Mouse (Mus musculus) embryo, embryonic 10 days (tissue): Measurements from ENCODE around the gene Ypel1.

ENCODE experiments used
- DNase-seq: peaks from one replicate; pipeline ENCODE4 v3.0.0-alpha.2; 2015; ENCODE audit warnings: low spot score

Gene Ypel1

DNA sequence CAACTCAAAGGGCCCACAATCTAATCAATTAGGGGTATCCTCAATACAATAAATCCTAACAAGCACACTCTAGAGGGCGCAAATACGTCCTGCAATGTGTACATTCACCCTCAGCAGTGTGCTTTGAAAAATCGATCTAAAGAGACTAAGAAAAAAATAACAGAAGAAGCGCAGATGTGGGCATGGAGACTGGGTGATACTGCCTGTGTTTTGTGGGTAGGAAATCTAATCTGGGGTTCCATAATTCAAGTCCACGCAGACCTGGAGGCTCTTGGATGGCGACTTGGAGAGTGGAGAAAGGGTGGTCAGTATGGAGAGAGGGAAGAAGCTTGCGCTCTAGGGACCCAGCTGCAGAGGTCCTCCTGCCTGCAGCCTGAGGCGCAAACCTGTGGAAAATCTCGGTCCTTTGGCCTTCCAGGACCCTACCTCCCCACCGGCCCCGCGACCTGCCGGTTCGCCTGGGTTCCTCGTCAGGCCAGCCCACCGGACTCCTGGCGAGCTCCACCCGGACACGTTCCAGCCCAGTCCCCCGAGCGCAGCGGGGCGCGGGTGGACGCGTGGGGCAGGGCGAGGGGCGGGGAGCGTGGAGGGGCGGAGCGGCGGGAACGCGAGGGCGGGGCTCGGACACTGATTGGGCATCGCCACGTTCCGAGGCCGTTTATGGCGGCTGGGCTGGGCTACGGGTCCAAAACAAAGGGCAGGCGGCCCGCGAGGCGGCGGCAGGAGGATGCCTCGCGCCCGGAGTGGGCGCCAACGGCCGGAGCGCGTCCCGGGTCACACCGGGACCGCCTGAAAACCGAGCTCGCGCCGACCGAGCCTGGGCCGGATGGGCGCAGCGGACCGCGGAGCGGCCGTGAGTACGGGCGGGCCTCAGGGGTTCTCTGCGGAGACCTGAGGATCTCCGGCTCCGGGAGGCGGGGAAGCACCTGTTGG, at the start of gene Ypel1:
Gene Ypel1 (plus strand): TSS at position 186 of the 933 bp plus-strand sequence.
- DNase-seq: peak; percentile 95

DNA sequence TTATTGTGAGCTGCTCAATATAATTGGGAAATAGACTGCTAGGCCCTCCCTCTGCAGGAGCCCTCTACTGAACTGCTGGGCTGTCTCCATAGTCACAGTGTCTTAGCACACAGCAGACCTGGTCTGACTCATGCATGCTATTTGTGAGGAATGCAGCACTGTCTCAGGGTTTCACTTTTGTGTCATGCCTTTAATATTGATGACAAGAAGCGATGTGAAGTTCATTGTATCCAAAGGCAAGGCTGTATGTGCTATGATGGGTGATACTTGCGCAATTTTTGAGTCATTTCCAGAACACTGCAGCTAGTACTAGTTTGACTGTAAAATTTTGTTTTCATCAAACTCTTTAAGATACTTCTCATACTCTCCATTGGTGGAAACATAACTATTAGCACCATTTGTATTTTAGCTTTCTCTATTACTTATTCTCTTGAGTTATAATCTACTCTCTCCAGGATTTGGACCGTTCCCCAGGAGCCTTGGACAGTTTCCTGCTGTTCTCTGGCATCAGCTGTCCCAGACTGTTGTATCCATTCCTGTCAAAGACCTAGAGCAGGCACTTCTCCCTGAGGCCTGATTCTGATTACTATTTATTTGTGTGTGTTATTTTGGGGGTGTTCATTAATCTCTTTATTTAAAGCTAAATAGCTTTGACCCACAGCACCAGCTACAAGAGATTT, 44.9 kb upstream of the Ypel1 start:
- DNase-seq: no peak

DNA sequence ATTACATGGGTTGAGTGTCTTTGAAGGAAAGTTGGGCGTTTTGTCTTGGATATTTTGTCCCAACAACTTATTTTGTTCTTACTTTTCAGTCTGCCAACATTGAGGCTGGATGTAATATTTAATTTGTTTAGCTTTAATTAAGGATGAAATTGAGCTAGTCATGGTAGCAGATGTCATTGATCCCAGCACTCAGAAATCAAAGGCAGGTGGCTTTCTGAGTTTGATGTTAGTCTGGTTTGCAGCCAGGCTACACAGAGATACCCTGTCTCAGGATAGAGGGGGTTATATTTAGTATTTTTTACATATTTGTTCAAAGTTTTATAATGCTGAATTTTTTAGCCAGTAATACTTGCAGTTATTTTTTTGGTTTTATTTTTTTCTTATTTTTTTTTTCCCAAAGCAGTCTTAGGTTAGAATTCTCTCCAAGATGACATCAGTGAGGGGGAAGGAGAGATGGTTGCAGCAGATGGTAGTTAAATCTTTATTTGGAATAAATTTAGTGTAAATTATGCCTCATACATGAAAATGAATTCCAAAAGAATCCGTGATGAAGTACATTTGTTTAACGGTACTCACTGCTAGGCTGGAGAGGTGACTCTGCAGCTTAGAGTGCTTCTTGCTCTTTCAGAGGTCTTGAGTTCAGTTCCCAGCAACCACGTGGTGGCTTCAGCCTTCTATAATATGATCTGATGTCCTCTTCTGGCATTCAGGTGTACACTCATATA, 39.4 kb upstream of the Ypel1 start:
- no peak for DNase-seq

DNA sequence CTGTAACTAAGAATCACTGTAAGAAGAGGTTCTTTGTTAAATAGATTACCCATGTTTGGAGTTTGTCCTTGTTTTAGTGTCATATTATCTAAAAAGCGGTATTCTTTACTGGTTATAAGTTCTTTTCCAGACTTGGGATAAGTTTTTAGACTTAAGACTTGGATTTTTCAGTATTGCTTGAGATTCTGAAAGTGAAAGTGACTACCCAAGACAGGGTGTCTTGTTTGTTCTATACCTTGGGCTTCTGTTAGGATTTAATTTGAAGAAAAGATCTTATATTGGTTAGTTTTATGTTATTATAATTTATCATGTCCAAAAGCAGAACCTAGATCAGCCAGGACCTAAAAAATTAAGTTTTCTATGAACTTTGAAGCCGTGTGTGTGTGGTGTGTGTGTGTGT, 35.7 kb upstream of the Ypel1 start:
- DNase-seq: no peak

DNA sequence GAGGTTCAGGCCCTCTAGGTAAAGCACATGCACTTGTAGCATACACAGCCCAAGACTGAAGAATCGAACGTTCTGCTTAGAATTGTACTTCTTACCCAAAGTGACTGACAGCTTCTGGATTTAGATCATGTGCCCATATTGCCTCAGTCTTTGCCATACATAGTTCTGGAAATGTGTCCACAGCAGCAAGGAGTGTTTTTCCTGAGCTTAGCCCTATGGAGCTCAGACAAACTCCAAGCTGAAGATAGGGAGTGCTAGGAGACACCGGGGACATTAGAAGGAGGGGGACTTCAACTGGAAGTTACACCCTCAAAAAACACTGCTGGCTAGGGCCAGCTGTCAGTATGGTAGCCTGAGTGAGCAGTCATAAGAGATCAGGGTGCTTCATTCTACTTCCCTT, 28.8 kb upstream of the Ypel1 start:
- no peak for DNase-seq

DNA sequence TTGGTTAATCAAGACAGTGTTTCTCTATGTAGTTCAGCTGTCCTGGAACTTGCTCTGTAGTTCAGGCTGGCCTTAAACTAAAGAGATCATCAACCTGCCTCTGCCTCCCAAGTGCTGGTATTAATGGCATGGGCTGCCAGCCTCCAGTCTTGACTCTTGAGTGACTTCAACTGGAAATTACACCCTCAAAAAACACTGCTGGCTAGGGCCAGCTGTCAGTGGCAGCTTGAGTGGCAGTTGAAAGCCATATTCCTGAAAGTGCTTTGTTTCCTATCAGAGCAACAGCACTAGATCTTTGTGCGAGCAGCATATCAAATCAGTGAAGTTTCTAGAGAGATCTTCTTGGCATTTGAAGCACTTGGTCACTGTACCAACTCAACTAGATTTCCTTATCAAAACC, 28.1 kb upstream of the Ypel1 start:
- DNase-seq: no peak

DNA sequence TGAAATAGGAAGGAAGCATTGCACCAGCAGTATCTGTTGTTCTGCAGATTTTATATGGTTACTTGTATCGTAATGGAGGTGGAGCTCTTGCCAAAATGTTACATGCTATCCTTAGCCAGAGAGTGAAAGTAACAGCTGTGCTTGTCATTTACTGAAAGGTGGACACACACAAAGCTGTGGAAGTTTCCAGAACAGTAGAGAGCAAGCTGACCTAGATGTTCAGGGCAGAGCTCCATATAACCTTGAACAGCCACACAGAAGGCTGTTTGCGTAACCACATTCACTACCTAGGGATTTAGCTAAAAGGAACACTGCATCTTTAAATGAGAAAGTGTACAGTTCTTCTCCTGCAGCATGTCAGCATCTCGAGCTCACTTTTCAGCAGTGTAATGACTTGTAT, 25.2 kb upstream of the Ypel1 start:
- no peak for DNase-seq

DNA sequence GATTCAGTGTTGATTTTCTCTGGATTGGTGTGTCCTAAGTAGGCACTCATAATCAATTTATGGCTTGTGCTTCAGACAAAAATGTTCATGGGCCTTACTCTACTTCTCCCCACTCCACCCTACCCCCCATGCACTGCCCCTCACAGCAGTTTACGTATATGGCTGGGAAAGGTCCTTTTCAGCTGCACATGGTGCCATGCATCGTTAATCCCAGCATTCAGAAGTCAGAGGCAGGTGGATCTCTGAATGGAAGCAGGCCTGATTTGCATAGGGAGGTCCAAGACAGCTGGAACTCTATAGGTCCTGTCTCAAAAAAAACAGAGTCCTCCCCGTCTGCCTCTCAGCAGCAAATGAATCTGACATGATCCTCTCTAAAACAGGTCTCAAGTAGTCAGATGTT, 24.2 kb upstream of the Ypel1 start:
- no peak for DNase-seq

DNA sequence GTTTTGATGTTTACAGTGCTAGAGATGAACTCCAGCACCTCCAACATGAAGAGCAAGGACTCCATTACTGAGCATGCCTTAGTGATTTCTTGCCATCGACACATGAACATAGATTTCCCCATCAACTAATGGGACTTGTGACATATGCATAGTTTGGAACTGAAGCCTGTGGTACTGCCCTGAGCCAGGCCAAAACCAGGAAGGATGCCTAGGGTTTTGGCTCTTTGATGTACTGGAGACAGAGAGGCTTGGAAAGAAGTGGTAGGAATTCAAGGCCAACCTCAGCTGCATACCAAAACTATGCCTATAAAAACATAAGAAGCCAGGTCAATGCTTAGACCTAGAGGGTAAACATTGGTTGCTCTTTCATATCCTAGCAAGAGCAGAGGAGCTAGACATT, 19.6 kb upstream of the Ypel1 start:
- no peak for DNase-seq

DNA sequence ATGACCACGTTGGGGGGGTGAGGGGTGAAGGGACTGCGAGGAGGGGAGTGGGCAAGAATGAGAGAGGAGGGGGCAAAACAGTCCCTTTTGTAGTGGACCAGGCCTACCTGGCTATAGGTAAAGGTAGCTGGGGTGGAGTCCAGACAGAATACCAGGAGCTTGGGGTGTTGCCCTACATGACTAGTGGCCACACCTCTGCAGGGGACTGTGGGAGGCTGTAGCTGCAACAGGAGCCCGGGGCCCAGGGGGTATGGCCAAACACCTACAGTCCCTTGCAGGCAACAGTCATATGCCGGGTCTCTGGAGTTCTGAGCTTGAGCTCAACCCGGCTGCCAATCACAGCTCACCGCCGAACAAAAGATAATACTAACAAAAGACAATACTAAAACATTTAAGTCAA, 17.4 kb upstream of the Ypel1 start:
- no peak for DNase-seq

DNA sequence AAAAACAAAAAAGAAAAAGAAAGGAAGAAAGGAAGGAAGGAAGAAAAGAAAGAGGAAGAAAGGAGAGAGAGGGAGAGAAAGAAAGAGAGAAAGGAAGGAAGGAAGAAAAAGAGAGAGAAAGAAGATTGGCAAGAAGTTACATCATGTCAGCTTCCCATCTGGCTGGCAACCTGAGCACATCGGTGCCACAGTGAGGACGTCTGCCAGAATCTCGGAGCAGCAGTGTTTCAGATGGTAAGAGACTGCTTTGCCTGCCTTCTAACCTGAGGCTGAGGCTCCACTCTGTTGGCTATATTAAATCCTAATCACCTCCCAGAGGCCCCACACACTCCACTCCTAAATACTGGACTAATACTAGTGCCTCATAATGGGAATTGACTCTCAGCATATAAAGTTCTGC, 15.6 kb upstream of the Ypel1 start:
- DNase-seq: no peak

DNA sequence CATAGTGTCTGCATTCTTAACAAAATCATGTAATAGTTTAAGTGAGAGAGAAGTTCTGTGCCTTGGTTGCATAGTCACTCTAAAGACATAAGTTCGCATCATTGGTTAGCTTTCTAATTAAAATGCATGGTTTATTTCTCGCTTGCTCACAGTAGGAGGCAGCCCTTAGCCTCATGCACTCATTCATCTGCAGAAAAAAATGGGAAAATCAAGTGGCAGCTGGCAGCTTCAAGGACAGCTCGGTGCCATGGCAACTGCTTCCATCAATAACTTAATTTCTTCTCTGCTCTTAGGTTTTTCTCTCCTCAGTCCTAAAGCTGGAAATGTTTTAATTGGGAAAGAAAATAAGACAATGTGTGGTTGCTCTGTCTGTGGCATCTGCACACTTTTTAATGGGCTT, 13.9 kb upstream of the Ypel1 start:
- no peak for DNase-seq

DNA sequence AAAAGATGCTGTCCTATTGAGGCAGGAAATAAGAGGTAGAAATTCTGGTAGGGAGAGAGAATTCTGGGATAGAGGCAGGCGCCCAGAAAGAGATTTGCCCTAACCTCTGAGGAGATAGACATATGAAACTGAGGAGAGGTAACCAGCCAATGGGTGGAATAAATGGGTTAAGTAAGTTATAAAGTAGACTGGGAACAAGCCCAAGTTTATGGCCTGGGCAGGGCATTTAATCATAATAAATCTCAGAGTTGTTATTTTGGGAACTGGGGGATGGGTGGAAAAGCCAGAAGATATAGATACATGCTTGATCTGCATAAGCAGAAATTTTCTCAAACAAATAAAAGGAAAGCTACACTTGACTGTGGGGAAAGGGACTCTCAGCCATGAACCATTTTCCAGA, 7.2 kb upstream of the Ypel1 start:
- DNase-seq: no peak

DNA sequence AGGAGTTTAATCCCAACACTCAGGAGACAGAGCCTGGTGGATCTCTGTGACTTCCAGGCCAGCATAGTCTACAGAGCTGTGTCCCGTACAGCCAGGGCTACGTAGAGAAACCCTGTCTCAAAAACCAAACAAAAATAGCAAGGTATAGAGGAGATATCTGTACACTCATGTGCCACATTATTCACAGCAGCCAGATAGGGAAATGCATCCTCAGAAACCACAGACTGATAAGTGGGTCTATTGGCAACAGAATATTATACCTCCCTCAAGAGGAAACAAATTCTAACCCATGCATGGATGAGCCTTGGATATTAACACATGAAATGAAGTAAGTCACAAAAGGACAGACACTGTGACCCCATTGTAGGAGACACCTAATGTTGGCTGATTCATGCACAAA, 1.9 kb upstream of the Ypel1 start:
- no peak for DNase-seq

DNA sequence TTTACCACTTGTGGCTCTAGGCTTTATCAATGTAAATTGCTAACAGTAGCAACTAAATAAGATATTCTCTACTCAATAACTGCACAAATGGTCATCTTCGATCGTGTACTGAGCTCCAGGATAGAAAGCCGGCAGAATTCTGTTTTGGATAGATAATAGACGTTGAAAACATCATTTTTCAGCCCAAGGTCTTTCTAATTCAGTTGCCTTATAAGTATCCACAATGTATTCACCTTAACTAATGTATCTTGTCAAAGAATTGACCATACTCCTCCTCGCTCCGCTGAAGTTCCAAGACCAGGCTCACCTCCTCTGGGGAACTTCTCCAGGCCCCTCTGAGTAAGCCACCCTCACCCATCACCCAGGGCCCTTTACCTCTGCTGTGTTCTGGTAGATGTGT, 1.2 kb downstream of the Ypel1 start:
- no peak for DNase-seq

DNA sequence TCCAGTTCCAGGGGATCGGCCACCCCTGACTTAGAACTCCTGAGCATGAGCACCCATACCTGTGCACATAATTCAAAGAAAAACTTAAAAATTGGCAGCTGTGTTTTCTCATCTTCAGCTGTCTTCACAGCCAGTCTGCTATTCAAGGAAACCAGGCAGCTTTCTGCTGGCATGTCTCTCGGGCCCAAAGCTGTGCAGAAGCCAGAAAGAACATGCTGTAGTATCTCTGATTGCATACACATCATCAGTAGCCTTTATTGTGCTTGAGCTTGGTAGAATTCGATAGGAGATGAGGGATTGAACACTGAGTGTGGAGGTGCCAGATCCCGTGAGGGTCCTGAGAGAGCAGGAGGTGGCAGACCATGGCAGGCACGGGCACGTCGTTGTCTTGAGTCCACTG, 3.5 kb downstream of the Ypel1 start:
- no peak for DNase-seq

DNA sequence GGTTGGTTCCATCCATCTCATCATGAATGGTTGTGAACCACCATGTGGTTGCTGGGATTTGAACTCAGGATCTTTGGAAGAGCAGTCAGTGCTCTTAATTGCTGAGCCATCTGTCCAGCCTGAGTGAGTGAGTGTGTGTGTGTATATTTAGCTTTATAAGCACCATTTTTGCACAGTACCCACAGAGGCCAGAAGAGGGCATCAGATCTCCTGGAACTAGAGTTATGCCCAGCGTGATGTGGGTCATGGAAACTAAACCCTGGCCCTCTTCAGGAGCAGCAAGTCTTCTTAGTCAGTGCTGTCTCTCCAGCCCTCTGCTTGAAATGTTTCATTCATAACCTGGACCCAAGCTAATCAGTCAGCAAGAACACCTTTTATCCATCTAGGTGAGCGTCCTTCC, 6.8 kb downstream of the Ypel1 start:
- DNase-seq: no peak

DNA sequence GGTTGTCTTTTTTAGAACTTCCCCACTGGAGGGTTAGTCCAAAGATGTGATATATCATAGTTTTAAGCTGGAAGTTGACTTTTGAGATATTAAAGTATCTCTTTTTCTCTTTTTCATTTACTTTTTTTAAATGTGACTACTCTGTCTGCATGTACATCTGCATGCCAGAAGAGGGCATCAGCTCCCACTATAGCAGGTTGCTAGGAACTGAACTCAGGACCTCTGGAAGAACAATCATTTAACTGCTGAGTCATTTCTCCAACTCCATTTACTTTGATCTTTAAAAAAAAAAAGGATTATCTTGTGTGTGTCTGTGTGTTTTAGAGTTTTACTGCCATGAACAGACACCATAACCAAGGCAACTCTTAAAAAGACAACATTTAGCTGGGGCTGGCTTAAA, 7.4 kb downstream of the Ypel1 start:
- DNase-seq: no peak

DNA sequence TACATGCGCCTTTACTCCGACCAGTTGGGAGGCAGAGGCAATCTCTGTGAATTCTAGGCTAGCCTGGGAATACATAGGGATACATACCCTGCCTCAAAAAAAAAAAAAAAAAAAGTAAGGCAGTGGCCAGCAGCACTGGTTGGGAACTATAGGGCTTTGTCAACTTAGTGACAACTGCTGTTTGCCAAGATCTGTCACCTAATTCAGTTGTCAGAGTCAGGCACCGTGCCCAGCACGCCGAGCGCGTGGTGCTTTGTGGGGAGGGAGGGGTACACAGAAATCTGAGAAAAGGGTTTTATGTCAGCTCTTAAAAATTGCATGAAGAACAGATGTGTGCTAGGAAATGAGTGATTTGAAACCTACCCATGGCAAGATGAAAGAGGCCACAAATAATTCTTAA, 8.6 kb downstream of the Ypel1 start:
- DNase-seq: no peak

DNA sequence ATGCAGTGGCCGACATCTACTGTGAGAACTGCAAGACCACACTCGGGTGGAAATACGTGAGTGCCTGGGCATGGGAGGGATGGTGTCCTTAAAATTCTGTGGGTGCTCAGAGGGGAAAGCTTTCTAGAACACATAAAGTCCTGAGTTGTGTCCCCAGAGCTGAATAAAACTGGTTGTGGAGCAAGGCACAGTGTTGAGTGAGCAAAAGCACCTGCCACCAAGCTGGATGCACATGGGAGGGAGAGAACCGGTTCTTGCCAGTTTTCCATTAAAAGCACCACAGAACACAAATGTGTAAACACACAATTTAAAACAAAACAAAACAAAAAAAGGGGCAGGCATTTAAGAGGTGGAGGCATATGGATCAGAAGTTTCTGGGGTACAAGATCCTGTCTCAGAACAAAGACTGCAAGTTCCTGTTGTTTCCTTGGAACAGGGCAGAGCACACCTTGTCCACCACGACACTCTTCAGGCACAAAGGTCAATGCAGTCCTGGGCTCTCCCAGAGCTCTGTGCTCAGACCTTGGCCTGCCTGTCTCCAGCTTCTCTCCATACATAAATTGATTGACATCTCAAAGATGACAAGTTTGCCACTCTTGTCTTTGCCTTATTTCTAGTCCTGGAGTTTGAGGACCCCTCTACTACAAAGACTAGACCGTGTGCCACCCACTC, 12.8 kb downstream of the Ypel1 start:
- DNase-seq: no peak

DNA sequence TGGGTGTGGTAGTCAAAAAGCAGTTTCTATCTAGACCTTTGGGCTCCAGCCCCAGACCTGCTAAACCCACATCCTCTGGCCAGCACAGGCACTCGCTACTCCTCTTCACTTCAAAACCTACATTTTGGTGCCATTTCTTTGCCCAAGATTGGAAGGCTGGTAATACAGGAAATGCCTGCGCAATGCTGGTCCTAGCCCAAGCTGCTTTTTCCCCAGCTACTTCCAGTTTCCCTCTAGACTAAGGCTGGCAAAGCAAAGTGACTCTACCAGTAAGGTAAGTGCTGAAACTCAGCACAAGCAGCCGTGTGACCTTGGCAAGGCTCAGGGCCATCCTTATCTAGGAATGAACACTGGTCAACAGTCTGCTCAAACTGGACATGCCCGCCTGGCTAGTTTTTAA, 16.1 kb downstream of the Ypel1 start:
- no peak for DNase-seq

DNA sequence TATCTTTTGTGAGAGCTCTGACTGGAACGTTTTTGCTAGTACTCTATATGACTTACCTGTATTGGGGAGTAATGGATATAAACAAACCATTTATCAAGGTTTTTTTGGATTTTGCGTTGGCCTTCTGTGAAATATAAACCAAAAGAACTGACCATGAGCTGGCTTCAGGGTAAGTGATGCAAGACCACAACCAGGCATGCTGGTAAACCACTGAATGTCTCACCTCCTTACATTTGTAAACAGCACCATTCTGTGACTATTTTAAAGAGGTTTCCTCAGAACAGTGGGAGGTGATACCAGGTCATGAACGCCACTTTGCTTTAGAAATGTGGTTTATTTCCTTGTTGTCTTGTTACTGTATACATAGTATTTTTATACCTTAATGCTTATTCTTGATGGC, 16.7 kb downstream of the Ypel1 start:
- no peak for DNase-seq
